Mouse (Mus musculus) forebrain, embryonic 12.5 days (tissue): Measurements from ENCODE around the gene BC025920. TPM values are rescaled to one million over a fixed set of nuclear protein-coding genes. Genes with fewer than 3 reads are reported as not detected.
"Not testable (repeated sequence)": the region's sequence is repeated elsewhere in the genome, so short reads cannot be mapped to it uniquely, and the experiment has no call there.

Experiments
- ATAC-seq: fragments of 200-750 bp; cut with Nextera tagmentation; 2 replicates; pipeline ENCODE4 v1.8.0; 2017; ENCODE audit warnings: moderate TSS enrichment; ENCODE audit not compliant: low FRiP score
- H3K27ac ChIP-seq: fragments of 300-500 bp; sonication (generic); 2 replicates; pipeline ENCODE4 v1.5.1; 2016; ENCODE audit warnings: mild to moderate bottlenecking
- H3K27me3 ChIP-seq: fragments of 300-500 bp; sonication (generic); 2 replicates; pipeline ENCODE4 v1.6.1; 2016; ENCODE audit warnings: mild to moderate bottlenecking
- H3K36me3 ChIP-seq: fragments of 300-500 bp; sonication (generic); replicated peaks from 2 replicates; pipeline ENCODE4 v1.6.1; 2016; ENCODE audit warnings: mild to moderate bottlenecking
- H3K4me1 ChIP-seq: fragments of 300-500 bp; sonication (generic); 2 replicates; pipeline ENCODE4 v1.6.1; 2016
- H3K4me2 ChIP-seq: fragments of 300-500 bp; sonication (generic); 2 replicates; pipeline ENCODE4 v1.6.1; 2016; ENCODE audit warnings: mild to moderate bottlenecking, moderate library complexity
- H3K4me3 ChIP-seq: fragments of 300-500 bp; sonication (generic); replicated peaks from 2 replicates; pipeline ENCODE4 v1.5.1; 2016; ENCODE audit warnings: mild to moderate bottlenecking
- H3K9ac ChIP-seq: fragments of 300-500 bp; sonication (generic); 2 replicates; pipeline ENCODE4 v1.6.1; 2016; ENCODE audit warnings: mild to moderate bottlenecking
- H3K9me3 ChIP-seq: fragments of 300-500 bp; sonication (generic); 2 replicates; pipeline ENCODE4 v1.6.1; 2016
- WGBS: fragments of 180-500 bp; shearing (Covaris S2); methylation state at CpG from one replicate; pipeline ENCODE4 v1.1.7; 2016; 5-methylcytosine and 5-hydroxymethylcytosine counted together
- polyA plus RNA-seq: library from polyadenylated mRNA; unstranded; fragments of >200 nt; fragmentation: Nextera tagmentation; extraction: Ambion mirVana; gene quantifications from 2 replicates; pipeline ENCODE4 v1.2.1, GENCODE M21; 2016

BC025920 gene
- polyA plus RNA-seq, 1 experiment from 2014 or later = 2.2 TPM

GRCm38 (mm10) chr10:81640825-81641224 is 34.8 kb downstream of the BC025920 start:
- WGBS = 46% methylated on average over 4 of the region's 4 CpGs

DNA sequence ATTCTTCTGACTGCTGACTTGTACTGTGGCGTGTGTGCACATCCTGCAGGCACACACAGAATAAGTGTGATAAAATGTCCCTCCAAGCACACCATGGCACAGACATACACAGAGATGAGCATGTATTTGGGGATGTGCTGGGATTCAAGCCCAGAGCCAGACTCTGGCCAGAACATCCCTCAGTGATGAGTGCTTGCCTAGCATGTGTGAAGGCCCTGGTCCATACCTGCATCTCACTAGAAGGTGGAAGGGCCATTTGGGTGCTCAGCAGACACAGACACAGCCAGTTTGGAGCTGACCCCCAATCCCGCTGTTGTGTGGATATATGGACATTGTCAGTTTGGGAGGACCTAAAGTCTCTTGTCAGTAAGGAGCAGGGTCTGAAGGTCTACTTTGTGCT is 35.5 kb downstream of the BC025920 start:
- H3K9ac ChIP-seq = 0 out of 2 replicates have a peak overlapping the region, but pooled peaks have one; percentile 2
- no peak for ATAC-seq
- WGBS = 92% methylated on average over 2 of the region's 2 CpGs
- H3K9me3 ChIP-seq = no peaks in the 10 kb centered on the region
- no peak overlapping the region for H3K4me2 ChIP-seq
- 0 out of 2 replicates have a peak, but pooled peaks cover 4% of the 10 kb centered on the region for H3K27me3 ChIP-seq
- no peak overlapping the region for H3K4me3 ChIP-seq
- peaks cover 32% of the 10 kb centered on the region for H3K4me1 ChIP-seq
- H3K27ac ChIP-seq = no peak overlapping the region
- no peaks in the 10 kb centered on the region for H3K36me3 ChIP-seq

More at GRCm38 (mm10) chr10:81640825-81641224, 34.8 kb downstream of the BC025920 start:
- not testable (repeated sequence) for H3K4me3 ChIP-seq, H3K4me2 ChIP-seq, H3K9ac ChIP-seq, ATAC-seq, H3K27me3 ChIP-seq, H3K9me3 ChIP-seq, H3K36me3 ChIP-seq, H3K27ac ChIP-seq
- H3K4me1 ChIP-seq = peaks cover 32% of the 10 kb centered on the region

DNA sequence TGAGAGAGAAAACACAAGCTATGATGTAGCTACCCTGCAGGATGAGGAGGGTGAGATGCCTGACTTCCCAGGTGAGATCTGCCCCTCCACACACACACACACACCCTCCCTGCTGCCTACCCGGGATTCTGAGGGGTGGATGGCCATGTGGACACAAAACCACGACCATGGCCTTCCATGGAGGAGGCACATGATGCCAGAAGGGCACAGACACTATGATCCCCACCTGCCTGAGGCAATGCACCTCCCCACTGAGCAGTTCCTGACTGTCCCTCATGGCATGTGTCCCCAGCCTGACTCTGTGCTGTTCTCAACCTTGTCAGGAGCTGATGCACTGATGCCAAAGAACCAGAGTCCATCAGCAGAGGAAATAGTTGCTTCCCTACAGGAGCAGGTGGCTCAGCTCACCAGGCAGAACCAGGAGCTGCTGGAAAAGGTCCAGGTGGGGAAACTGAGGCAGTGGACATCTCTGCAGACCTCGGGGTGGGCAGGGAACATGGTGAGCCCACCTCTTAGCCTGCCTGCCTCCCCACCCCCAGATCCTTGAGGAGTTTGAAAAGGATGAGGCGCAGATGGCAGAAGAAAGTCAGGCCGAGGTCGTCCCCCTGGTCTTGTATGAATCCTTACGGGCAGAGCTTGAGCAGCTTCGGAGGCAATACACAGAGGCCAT is 36.0 kb downstream of the BC025920 start:
- Histone ChIP-seq H3K9ac (peak overlapping the region; percentile 90), H3K9me3 (no peaks in the 10 kb centered on the region), H3K4me2 (peak overlapping the region; percentile 93), H3K36me3 (no peaks in the 10 kb centered on the region), H3K4me3 (peak overlapping the region; percentile 67), H3K27ac (no peak overlapping the region), H3K4me1 (peaks cover 32% of the 10 kb centered on the region), H3K27me3 (peaks cover 4% of the 10 kb centered on the region; the same call in 1 of the 2 replicates)
- 77% methylated on average over 8 of the region's 8 CpGs for WGBS
- no peak for ATAC-seq

- WGBS = 23% methylated on average over 24 of the region's 24 CpGs
- peak; percentile 62 for ATAC-seq
- no peaks in the 10 kb centered on the region for H3K36me3 ChIP-seq
- H3K9me3 ChIP-seq = no peaks in the 10 kb centered on the region
- peaks cover 32% of the 10 kb centered on the region for H3K4me1 ChIP-seq
- peaks cover 5% of the 10 kb centered on the region; the same call in 1 of the 2 replicates for H3K27me3 ChIP-seq
- peak overlapping the region; percentile 97 for H3K27ac ChIP-seq
- H3K9ac ChIP-seq = peak overlapping the region; percentile 90
- peak overlapping the region; percentile 93 for H3K4me2 ChIP-seq
- H3K4me3 ChIP-seq = peak overlapping the region; percentile 67
These were observed 36.8 kb downstream of the BC025920 start for GRCm38 (mm10) chr10:81642648-81643448.

- Histone ChIP-seq H3K9ac (peak overlapping the region; percentile 90), H3K4me2 (peak overlapping the region; percentile 93), H3K36me3 (no peaks in the 10 kb centered on the region), H3K27me3 (peaks cover 3% of the 10 kb centered on the region; the same call in 1 of the 2 replicates), H3K4me1 (peaks cover 32% of the 10 kb centered on the region), H3K4me3 (peak overlapping the region; percentile 67), H3K9me3 (no peaks in the 10 kb centered on the region), H3K27ac (peak overlapping the region; percentile 97)
- under 1% methylated on average over 75 of the region's 75 CpGs for WGBS
- peak; percentile 92 for ATAC-seq
These were observed 37.5 kb downstream of the BC025920 start for GRCm38 (mm10) chr10:81643449-81644055.

DNA sequence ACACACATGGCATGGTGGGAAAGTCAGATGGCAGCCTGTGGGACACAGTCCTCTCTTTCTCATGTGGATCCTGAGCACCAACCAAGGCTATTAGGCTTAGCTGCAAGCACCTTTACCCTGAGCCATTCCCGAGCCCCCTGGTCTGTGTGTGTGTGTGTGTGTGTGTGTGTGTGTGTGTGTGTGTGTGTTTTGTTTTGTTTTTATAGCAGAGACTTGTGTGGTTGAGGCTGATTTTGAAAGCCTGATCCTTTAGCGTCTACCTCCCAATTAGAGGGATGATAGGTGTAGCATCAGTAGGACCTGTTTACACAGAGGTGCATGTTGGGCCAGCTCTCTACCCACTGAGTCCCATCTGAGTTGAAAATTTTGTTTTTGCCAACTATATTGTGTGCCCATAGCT is 38.1 kb downstream of the BC025920 start:
- H3K9me3 ChIP-seq = no peaks in the 10 kb centered on the region
- H3K27ac ChIP-seq = peak overlapping the region; percentile 97
- peak overlapping the region; percentile 90 for H3K9ac ChIP-seq
- peak overlapping the region; percentile 67 for H3K4me3 ChIP-seq
- peak; percentile 11; the same call in 1 of the 2 replicates for ATAC-seq
- 62% methylated on average over 2 of the region's 2 CpGs for WGBS
- peaks cover 32% of the 10 kb centered on the region for H3K4me1 ChIP-seq
- H3K4me2 ChIP-seq = peak overlapping the region; percentile 93
- peaks cover 3% of the 10 kb centered on the region; the same call in 1 of the 2 replicates for H3K27me3 ChIP-seq
- no peaks in the 10 kb centered on the region for H3K36me3 ChIP-seq

DNA sequence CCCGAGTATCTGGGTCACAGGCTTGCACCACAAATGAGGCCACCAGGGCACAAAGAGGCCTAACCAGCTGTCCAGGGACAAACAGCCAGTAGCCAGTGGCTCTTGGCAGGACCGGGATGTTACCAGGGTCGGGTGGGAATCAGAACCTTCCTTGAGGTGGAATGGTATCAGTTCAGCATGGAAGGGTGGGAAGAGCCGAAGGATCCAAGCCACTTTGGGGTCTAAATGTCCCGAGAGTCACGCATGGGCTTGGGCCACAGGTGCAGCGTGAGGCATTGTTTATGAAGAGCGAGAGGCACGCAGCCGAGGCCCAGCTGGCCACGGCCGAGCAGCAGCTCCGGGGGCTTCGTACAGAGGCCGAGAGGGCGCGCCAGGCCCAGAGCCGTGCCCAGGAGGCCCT is 38.6 kb downstream of the BC025920 start:
- no peak for ATAC-seq
- H3K4me3 ChIP-seq = no peak overlapping the region
- H3K4me2 ChIP-seq = no peak overlapping the region

GRCm38 (mm10) chr10:81645391-81645790 is 39.3 kb downstream of the BC025920 start:
- no peak overlapping the region for H3K4me3 ChIP-seq
- WGBS = 89% methylated on average over 4 of the region's 4 CpGs
- H3K4me1 ChIP-seq = peaks cover 32% of the 10 kb centered on the region
- H3K27me3 ChIP-seq = peaks cover 3% of the 10 kb centered on the region; the same call in 1 of the 2 replicates
- no peak overlapping the region for H3K9ac ChIP-seq
- ATAC-seq = no peak
- H3K4me2 ChIP-seq = no peak overlapping the region
- no peaks in the 10 kb centered on the region; the same call in 1 of the 2 replicates for H3K9me3 ChIP-seq
- H3K27ac ChIP-seq = no peak overlapping the region
- H3K36me3 ChIP-seq = no peaks in the 10 kb centered on the region

More for the DNA sequence above, 38.6 kb downstream of the BC025920 start:
- 92% methylated on average over 18 of the region's 18 CpGs for WGBS
- no peaks in the 10 kb centered on the region for H3K36me3 ChIP-seq
- no peaks in the 10 kb centered on the region for H3K9me3 ChIP-seq
- H3K27ac ChIP-seq = no peak overlapping the region
- peaks cover 32% of the 10 kb centered on the region for H3K4me1 ChIP-seq
- H3K9ac ChIP-seq = no peak overlapping the region
- H3K27me3 ChIP-seq = peaks cover 3% of the 10 kb centered on the region; the same call in 1 of the 2 replicates

GRCm38 (mm10) chr10:81646015-81646555 is 40.0 kb downstream of the BC025920 start:
- Histone ChIP-seq H3K4me2 (no peak overlapping the region), H3K27ac (no peak overlapping the region), H3K36me3 (peaks cover 5% of the 10 kb centered on the region; the same call in 1 of the 2 replicates), H3K9ac (no peak overlapping the region), H3K27me3 (peaks cover 3% of the 10 kb centered on the region; the same call in 1 of the 2 replicates), H3K4me1 (peaks cover 30% of the 10 kb centered on the region), H3K9me3 (no peaks in the 10 kb centered on the region; the same call in 1 of the 2 replicates), H3K4me3 (no peak overlapping the region)
- WGBS = 80% methylated on average over 7 of the region's 7 CpGs
- ATAC-seq = no peak

GRCm38 (mm10) chr10:81648803-81649775 is 43.0 kb downstream of the BC025920 start, which contains the start of gene Gm10778:
Gene Gm10778, plus strand, starts transcription at chr10:81649059.
- peak within 1 kb of the TSS; percentile 76 for H3K27ac ChIP-seq
- H3K9me3 ChIP-seq = peaks cover 16% of the 10 kb centered on the region
- H3K36me3 ChIP-seq = peaks cover 22% of the 10 kb centered on the region; the same call in 1 of the 2 replicates
- ATAC-seq = peak; percentile 98
- H3K9ac ChIP-seq = peak within 1 kb of the TSS; percentile 68
- H3K4me2 ChIP-seq = peak within 1 kb of the TSS; percentile 63
- H3K4me3 ChIP-seq = peak within 1 kb of the TSS; percentile 56
- H3K4me1 ChIP-seq, H3K27me3 ChIP-seq: not testable (repeated sequence)
- 3% methylated on average over 31 of the region's 52 CpGs for WGBS

DNA sequence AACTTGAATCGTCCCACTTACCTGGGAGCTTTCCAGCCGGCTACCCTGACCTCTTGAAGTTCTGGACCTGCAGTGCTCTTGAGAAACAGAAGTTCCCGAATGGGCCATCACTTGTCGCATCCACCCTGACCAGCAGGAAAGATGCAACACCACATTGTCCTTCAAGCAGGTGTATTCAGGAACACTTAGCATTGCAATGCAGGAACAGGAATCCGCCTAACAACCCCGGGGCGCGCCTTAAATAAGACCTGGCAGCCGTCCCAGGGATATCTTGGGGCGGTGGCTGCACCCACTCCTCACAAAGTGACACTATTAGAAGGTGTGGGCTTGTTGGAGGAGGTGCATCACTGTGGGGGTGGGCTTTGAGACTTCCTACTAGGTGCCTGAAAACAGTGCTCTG is 49.1 kb downstream of the BC025920 start:
- Histone ChIP-seq H3K27ac (no peak overlapping the region), H3K27me3 (no peaks in the 10 kb centered on the region), H3K36me3 (peaks cover 51% of the 10 kb centered on the region), H3K9ac (no peak overlapping the region), H3K4me1 (no peaks in the 10 kb centered on the region), H3K9me3 (peaks cover 60% of the 10 kb centered on the region), H3K4me2 (no peak overlapping the region), H3K4me3 (no peak overlapping the region)
- no peak for ATAC-seq
- WGBS = 95% methylated on average over 10 of the region's 10 CpGs
